Mouse (Mus musculus) cortical plate, adult 2 months (tissue): ENCODE measurements around the gene Fat1. TPM values are rescaled to one million over a fixed set of nuclear protein-coding genes. Genes with fewer than 3 reads are reported as not detected.

Experiments used
- H3K27ac ChIP-seq: fragments of 200-500 bp; 2 replicates; pipeline ENCODE4 v1.5.1; 2012; ENCODE audit warnings: low read length, control low read depth, inconsistent platforms; ENCODE audit not compliant: insufficient read depth
- H3K4me1 ChIP-seq: fragments of 200-500 bp; 2 replicates; pipeline ENCODE4 v1.6.1; 2011; ENCODE audit warnings: low read length; ENCODE audit not compliant: control insufficient read depth, insufficient read depth
- H3K4me3 ChIP-seq: fragments of 200-500 bp; 2 replicates; pipeline ENCODE4 v1.5.1; 2011; ENCODE audit warnings: mild to moderate bottlenecking, low read length, control low read depth; ENCODE audit not compliant: insufficient read depth
- CTCF ChIP-seq: fragments of 200-500 bp; IDR thresholded peaks from 2 replicates; pipeline ENCODE4 v1.5.1; 2011; ENCODE audit warnings: mild to moderate bottlenecking, control low read depth, low read length; ENCODE audit not compliant: insufficient read depth; ENCODE audit errors: extremely low read depth
- POLR2A ChIP-seq: fragments of 200-500 bp; IDR thresholded peaks from 2 replicates; pipeline ENCODE4 v1.6.1; 2011; ENCODE audit warnings: mild to moderate bottlenecking, low read length, control low read depth; ENCODE audit not compliant: insufficient read depth; ENCODE audit errors: extremely low read depth
- polyA plus RNA-seq: library from polyadenylated mRNA; depleted of rRNA; stranded (reverse); fragments of >200 nt; gene quantifications from 2 replicates; pipeline ENCODE4 v1.2.3, GENCODE M21; 2012

Fat1 gene
- polyA plus RNA-seq, 1 experiment = 18.9 TPM

DNA sequence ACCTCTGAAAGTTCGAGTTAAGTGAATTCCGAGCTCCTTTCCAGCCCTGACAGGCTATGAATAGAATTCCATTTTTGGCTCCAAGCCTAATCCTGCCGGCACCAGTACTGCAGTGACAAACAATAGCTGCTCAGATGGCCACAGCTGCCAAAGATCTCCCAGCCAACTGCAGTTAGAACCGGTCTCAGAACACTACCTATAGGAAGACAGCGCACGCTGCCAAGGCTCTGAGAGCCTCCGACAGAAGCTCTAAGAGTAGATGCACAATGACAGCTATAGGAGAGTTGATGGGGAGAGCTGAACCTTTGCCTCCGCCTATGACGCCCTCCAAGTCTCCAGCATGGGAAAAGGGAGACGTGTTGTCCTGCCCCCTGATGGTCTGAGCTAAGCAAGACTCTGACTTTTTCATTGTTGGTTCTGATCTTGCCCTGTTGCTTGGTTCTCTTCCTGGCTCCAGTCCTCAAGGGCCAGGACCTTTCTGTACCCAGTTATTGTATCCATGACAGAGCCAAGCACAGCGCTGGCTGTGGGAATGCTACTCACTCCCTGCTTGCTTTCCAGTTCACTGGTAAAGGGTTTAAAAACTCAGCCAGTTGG is 63.5 kb downstream of the Fat1 start:
- no peaks in the 10 kb centered on the region; the same call in 1 of the 2 replicates for H3K4me1 ChIP-seq
- TF ChIP-seq POLR2A = no peak
- 0 out of 2 replicates have a peak, but pooled peaks have one; percentile 6 for TF ChIP-seq CTCF
- no peak overlapping the region; the same call in 1 of the 2 replicates for H3K27ac ChIP-seq
- no peak overlapping the region for H3K4me3 ChIP-seq

DNA sequence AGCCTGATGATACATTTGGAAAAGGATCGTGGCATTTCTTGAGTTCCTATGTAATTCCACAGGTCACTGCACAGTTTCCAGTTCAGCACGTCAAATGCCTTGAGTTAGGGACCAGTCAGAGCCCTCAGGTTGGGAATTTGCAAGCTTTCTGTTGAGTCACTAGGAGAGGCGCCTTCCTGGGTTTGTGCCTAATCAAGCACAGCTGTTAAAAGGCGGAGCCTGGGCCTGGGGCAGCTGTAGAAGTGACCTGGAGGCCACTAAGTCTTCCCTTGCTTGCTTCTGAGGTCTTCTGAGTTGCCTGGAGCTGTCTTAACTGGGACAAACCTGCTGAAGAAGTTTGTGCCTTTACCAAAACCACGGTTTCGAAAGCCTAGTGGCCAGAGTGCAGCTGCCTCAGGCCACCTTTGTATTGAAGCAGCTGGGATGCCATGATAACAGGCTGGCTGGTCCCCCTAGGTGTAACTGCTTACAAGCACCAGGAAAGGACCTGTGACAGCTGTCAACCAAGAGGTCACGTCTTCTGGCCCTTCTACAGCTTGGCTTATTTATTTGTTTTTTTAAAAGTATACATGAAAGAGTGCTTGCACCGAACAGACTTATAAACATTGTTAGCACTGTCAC is 66.4 kb downstream of the Fat1 start:
- H3K4me3 ChIP-seq = no peak overlapping the region
- H3K4me1 ChIP-seq = no peaks in the 10 kb centered on the region; the same call in 1 of the 2 replicates
- TF ChIP-seq CTCF (no peak), POLR2A (no peak)
- no peak overlapping the region for H3K27ac ChIP-seq

DNA sequence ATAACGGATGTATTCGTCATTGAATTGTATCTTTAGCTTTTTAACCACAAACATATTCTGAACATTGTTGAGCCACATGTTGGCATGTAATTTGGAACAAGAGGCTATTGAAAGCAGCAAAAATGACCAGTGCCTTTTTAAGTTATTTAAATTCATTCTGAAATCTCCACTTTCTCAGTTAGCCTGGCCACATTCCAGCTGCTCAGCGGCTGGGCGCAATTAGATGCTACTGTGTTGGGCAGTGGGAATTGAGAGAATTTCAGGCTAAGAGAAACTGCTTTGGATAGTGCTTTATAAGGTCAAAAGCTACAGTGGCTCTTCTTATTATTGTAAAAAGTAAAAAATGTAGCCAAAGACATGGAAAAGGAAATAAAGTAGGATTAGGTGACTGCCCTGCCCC is 67.4 kb downstream of the Fat1 start:
- Histone ChIP-seq H3K27ac (no peak overlapping the region), H3K4me1 (no peaks in the 10 kb centered on the region; the same call in 1 of the 2 replicates), H3K4me3 (no peak overlapping the region)
- TF ChIP-seq POLR2A (no peak), CTCF (no peak)

DNA sequence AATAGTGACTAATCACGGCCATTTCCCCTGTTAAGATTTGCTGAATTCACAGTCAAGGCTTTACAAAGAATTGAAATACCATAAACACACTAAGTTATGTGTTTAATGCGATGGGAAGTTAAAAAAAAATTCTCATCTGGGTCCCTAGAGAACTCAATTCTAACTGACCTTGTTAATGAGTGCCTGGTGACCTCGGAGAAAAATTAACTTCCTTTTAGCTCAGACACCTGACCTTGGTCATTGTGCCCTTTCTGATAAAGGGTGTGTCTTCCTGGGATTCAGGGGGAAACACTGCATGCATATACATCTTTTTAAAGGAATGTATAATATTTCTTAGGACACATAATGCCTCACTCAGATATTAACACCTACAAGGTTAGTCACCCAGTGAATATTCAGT is 68.8 kb downstream of the Fat1 start:
- Histone ChIP-seq H3K4me3 (no peak overlapping the region), H3K4me1 (no peaks in the 10 kb centered on the region; the same call in 1 of the 2 replicates), H3K27ac (no peak overlapping the region)
- TF ChIP-seq POLR2A = no peak
- TF ChIP-seq CTCF = no peak

DNA sequence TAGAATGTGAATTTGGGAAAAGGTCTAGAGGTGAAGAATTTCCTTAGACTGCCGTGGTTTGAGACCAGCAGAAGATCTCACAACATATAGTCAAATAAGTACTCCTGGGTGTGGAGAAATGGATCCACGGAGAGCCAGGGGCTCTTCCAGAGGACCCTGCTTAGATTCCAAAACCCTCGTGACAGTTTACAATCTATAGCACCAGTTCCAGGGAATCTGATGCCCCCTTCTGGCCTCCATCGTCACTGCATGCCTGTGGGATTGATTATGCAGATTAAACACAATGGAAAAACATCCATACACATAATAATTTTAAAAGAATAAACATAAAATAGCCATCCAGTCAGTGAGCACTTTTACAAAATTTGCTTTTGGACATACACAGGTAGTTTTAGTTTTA is 75.4 kb downstream of the Fat1 start:
- TF ChIP-seq CTCF = peak; percentile 66
- TF ChIP-seq POLR2A = no peak
- H3K27ac ChIP-seq = no peak overlapping the region
- H3K4me1 ChIP-seq = no peaks in the 10 kb centered on the region
- H3K4me3 ChIP-seq = no peak overlapping the region

DNA sequence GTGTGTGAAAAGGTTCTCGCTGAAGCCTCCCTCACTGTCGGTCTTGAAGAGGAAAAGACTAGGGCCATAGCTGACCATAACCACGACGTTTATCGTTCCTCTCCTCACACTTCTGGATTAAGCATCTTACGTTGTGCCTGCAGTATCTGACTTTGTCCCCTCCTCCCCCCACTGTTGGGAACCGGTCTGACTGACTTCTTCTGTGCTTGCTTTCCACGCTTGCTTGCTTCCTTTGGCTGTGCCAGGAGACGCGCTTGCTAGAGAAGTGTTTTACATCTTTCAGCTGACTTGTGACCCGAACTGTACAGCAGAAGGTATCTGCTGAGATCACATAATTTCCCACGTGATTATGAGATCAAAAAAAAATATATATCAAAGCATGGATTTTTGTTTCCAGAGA is 76.5 kb downstream of the Fat1 start:
- Histone ChIP-seq H3K4me3 (no peak overlapping the region), H3K4me1 (no peaks in the 10 kb centered on the region), H3K27ac (no peak overlapping the region)
- TF ChIP-seq POLR2A (no peak), CTCF (no peak)

DNA sequence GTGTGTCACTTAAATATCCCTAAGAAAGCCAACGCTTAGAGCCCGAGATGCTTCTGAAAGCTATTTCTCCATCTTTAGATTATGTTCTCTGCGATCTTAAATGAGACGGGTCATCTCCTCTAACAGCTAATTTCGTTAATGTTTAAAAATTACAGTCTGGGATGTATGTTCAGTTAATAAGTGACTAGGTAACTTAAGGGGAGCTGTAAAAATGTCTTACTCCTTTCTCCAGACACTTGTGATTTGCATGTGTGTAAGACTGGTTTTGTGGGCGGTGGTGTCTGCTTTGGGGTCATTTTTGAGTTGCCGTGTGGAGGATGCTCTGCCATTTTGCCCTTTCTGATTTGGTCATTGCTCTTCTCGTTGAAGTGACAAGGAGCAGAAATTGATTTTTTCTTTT is 78.6 kb downstream of the Fat1 start:
- TF ChIP-seq CTCF = no peak
- no peak for TF ChIP-seq POLR2A
- H3K4me1 ChIP-seq = no peaks in the 10 kb centered on the region
- H3K27ac ChIP-seq = no peak overlapping the region
- no peak overlapping the region for H3K4me3 ChIP-seq

DNA sequence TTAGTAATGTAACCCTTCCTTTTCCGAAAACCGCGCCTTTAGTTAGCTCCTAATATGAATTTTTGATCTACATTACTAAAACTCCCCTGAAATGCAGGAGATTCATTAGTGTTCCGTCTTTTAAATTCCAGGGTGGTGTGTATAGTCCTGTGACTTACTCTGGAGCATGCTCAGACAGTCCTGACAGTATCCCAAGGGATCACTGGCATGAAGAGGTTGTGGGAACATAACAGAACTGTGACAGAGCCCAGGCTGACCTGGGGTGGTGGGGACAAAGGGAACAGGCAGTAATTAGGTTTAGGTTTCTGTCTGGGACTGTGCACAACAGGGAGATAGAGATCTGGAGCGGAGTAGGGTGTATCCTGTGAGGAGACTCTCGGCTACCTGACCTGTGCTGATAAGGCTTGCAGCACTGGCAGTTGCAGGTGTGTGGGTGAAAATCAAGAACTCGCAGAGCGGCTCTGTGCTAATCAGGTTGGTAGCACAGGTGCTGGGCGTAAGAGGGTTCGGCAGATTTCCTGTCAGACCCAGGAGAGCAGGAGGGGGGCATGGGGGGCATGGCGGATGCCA is 79.3 kb downstream of the Fat1 start:
- no peak for TF ChIP-seq CTCF
- no peak for TF ChIP-seq POLR2A
- Histone ChIP-seq H3K27ac (no peak overlapping the region), H3K4me3 (no peak overlapping the region), H3K4me1 (no peaks in the 10 kb centered on the region)

DNA sequence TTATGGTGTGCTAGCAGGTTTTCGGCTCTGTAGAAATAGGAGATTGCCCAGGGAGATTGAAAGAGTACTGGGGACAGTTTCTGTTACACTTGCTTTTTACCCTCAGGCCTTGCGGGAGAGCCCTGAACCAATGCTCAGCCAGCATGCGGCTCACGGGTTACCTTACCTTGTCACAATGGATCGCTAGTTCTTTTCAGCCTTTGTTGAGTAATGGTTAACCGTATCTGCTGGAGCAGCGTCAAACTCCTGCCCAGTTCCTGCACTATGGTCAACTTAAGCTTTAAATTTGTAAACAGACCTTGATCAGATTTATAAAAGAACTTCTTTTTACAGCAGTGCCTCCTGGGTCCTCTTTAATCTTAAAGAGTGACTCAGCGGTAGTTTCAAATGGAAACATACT is 80.6 kb downstream of the Fat1 start:
- Histone ChIP-seq H3K4me3 (no peak overlapping the region), H3K4me1 (no peaks in the 10 kb centered on the region)

DNA sequence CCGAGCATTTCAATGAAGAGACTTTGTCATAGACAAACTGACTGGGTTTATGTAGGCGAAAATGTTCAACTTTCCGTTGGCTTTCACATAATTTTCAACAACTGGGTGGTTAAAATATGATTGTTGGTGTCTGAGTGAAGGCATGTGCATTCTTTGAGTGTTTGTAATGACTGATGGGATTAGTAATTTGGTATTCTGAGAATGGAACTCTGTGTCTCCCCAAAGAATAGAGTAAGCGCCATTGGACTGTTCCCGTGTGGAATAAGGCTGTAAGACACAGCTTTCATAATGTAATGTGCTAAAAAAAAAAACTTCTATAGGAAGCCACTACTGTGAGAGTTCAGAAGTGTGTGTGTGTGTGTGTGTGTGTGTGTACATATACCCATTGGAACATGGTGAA is 84.0 kb downstream of the Fat1 start:
- no peaks in the 10 kb centered on the region for H3K4me1 ChIP-seq
- H3K27ac ChIP-seq = no peak overlapping the region
- H3K4me3 ChIP-seq = no peak overlapping the region
- TF ChIP-seq CTCF (no peak), POLR2A (no peak)

More for the DNA sequence above, 80.6 kb downstream of the Fat1 start:
- no peak overlapping the region for H3K27ac ChIP-seq
- no peak for TF ChIP-seq POLR2A
- no peak for TF ChIP-seq CTCF
